Mouse (Mus musculus) erythroblast, adult 5-6 weeks (primary cell): ENCODE measurements around the gene Ints14. TPM values are rescaled to one million over a fixed set of nuclear protein-coding genes. Genes with fewer than 3 reads are reported as not detected.
"Not testable (repeated sequence)": the region's sequence is repeated elsewhere in the genome, so short reads cannot be mapped to it uniquely, and the experiment has no call there.

Source experiments
- ATAC-seq: replicated peaks from 2 replicates; pipeline ENCODE4 v1.8.0; 2016; ENCODE audit warnings: moderate number of reproducible peaks, mild to moderate bottlenecking, moderate TSS enrichment, inconsistent platforms; ENCODE audit not compliant: poor library complexity, low FRiP score, severe bottlenecking
- total RNA-seq, 2 experiments: library from RNA; stranded (forward) in 1 of 2; stranded (reverse) in 1 of 2; fragments of 150-400 nt in 1 of 2; fragments of 200-764, 138-1000 nt in 1 of 2; gene quantifications; 2 replicates each; pipeline versions ENCODE4 v1.2.3 to v1.2.4; 2015 to 2017; ENCODE audit warnings: low replicate concordance in 2 of 2

The Ints14 gene
- total RNA-seq, 2 experiments from 2014 or later: 7.5 to 10.4 TPM

GRCm38 (mm10) chr9:65016241-65016977, 55.7 kb downstream of the Ints14 start:
- no peak for ATAC-seq

DNA sequence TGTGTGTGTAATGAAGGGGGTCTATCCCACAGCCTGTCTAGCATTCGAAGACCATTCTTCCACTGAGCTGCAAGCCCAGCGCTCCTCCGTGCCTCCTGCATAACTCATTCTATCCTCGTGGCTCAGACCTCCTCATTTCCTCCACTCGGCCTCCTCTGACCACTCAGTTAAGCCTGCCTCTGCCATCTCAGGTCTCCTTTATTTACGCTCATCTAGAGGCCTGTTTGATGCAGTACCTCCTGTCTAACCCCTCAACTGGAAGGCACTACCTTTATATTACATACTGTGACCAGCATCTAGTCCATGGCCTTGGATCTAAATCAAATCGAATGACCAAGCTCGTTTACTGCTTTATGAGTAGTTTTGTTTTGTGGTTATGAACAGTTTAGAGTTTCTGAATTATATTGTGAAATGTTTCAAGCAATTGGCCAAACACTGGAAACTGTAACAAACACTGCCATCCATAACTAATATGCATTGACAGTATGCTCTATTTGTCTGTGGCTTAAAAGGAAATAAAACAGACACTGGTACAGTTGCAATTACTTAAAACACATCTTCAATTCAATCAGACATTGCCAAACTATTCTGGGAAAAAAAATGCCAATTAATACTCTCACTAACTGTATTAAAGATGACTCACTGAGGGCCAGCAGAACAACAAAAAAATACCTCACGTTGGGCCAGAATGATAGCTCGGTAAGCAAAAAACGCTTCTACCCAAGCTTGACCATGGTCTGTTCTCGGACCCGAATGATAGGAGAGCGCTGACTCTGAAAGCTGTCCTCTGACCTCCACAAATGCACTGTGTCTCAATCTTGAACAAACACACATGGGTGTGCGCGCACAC, 56.5 kb downstream of the Ints14 start:
- no peak for ATAC-seq

DNA sequence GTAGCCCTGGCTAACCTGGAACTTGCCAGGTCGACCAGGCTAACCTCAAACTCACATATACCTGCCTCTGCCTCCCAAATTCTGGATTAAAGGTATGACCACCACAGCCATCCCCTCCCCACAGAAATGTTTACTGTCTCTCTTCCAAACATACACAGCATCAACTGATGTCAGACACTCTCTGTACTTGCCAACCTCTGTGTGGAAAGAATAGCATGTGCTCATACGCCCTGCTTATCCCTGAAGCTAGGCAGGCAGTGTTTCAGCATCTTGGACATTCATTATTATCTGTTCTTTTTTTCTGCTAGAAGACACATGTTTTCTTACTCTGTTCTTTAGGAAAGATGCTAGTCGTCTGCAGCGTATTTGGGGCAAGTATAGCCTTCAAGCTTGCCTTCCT, 57.2 kb downstream of the Ints14 start:
- no peak for ATAC-seq

DNA sequence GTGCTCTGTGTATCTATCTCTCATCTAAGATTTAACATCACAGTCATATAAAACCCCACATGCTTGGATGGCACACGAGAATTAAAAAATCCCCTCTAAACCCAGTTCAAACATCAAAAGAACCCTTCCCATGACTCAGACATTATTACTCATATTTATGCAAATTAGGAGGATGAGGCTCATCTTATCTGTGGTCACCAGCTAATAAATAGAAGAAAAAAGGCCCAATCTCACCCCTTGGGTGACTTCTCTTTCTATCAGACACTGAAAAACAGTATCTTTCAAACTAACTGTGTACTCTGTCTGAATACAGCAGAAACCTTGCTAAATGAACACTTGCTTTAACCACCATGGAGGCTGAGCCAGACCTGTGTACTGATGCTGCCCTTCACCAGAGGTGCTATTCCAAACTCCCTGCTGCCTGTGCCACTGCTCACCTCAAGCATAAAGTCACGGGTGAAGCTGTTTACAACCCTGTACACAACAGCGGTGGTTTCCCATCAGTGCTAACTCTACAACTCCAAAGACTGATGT, 58.0 kb downstream of the Ints14 start:
- 0 out of 2 replicates have a peak, but pooled peaks have one; percentile 22 for ATAC-seq

DNA sequence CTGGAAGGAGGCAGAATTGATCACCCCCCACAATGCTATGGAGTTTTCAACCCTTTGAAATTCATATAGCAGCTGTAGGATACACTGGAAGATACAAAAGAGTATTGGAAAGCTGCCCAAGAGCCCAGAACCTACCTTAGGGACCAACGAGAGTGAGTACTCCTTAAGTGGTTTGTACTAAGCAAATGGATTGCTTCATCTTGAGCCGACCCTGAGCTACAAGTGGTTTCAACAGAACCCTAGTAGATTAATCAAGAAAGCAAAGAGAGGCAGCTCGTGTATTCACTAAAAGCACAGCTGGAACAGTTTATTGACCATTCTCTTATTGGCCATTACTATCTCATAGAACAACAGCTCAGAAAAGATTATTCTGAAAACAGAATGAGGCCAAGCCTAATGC, 58.4 kb downstream of the Ints14 start:
- ATAC-seq: no peak

DNA sequence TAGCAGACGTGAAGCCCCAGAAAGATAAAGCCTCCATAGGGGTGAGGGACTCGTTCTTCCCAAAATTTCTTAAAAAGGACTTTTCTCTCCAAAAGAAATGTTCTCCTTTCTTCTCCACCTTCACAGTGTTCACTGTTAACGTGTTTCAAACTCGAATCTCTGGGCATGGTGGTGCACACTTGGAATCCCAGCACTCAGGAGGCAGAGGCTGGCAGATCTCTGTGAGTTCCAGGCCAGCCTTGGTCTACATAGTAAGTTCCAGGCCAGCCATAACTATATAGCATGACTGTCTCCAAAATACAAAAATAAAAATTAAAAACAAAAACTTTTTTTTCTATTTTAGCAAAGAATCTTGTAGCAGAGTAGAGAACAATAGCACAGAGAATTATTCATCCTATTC, 59.4 kb downstream of the Ints14 start:
- ATAC-seq: no peak

GRCm38 (mm10) chr9:65020991-65021886, 60.5 kb downstream of the Ints14 start, which contains the start of gene Hacd3:
Hacd3 (minus strand) TSS chr9:65021693.
- ATAC-seq: peak; percentile 89

DNA sequence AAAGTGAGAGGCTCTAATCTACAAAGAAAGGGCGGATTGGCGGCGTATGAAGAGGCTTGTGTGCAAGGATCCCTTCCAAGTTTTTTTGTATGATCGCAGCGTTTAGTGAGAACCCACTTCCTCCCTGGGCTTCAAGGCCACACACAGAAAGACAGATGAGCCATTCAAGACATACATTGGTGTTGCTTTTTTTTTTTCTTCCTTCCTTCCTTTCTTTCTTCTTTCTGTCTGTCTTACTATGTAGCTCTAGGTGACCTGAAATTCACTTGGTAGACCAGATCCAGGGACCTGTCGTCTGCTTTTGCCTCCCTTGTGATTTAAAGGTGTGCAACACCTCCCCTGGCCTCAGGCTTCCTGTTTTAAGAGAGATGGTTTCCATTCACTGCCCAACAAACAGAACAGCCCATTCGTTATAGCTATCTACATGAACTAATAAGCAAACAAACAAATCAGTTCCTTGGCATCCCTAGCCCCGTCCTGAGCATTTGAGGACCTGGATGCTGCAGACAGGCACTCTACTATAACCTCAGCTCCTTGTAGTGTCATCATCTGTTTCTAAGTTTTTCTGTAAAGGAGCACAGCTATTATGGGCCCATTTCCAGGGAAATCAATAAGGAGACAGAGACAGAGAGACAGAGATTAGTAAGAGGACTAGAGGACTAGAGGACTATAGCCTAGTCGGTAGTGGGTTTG, 61.3 kb downstream of the Ints14 start:
- ATAC-seq: peak; percentile 25

- ATAC-seq: no peak
Measured at GRCm38 (mm10) chr9:65022580-65023135, 62.0 kb downstream of the Ints14 start.

- ATAC-seq: no peak
Measured at GRCm38 (mm10) chr9:65023447-65023846, 62.7 kb downstream of the Ints14 start.

DNA sequence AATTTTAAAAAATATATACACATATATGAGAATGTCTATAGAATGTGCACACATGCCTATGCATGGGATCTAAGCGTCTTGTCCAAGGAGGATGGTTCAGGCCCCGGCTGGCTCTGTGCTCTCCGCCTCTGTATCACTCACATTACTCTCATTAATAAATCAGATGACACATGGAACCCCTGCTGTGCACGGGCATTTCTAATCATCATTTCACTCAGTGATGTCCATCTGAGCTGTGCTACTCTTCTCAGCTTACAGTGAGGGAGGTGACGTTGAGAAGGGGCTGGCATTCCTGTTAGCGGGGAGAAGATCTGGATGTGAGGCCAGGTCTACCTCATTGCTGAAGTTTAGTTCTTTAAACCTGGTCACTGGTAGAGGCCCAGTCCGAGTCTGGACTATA, 66.5 kb downstream of the Ints14 start:
- ATAC-seq: no peak

DNA sequence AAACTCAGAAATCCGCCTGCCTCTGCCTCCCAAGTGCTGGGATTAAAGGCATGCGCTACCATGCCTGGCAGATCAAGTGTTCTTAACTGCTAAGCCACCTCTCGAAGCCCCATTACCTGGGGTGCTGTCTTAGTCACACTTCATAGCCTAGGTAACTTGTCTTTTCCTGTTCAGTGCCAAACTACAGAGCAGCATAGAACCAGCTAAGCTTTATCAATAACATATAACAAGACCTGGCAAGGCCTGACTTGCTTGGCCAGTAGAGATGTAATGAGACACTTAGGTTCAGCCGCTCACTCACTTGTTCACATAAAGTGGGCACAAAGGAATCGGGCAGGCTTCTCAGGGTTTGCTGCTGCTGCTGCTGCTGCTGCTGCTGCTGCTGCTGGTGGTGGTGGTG, 67.6 kb downstream of the Ints14 start:
- no peak for ATAC-seq

DNA sequence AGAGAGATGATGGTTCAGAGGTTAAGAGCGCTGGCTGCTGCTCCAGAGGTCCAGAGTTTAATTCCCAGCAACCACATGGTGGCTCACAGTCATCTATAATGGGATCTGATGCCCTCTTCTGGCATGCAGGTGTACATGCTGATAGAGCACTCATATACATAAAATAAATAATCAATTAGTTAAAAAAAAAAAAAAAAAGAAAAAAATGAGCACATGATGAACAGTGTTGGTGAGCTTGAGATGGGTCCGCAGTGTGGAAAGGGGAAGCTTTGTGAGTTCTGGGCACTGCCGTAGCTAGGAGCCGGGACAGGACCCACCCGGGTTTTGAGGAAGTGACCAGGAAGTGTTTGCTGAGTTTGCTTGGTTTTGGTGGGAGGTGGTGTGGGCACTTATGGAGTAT, 70.7 kb downstream of the Ints14 start:
- not testable (repeated sequence) for ATAC-seq

GRCm38 (mm10) chr9:65031894-65032268, 71.2 kb downstream of the Ints14 start:
- peak; percentile 47 for ATAC-seq

GRCm38 (mm10) chr9:65032269-65033108, 71.8 kb downstream of the Ints14 start, which contains the start of gene Dpp8:
Dpp8 (plus strand) TSS chr9:65032414.
- peak; percentile 96 for ATAC-seq

DNA sequence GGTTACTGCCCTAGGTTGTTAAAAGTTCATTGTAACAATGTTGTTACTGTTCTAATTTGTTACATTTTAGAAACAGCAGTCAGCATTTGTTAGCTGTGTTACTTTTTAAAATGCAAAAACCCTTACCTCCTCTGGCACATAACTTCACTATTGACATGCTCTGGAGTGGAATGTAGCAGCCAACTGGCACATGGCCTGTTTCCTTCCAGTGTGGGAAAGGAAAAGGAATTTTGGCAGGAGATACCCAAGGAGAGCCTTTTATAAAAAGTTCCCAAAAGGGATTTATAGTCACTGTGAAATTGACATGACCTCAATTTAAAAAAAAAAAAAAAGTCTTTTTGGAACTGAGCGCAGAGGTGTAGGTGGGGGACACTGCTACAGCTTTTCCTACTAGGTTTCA, 75.8 kb downstream of the Ints14 start:
- ATAC-seq: no peak
